8 mouse cellular contexts compared by ENCODE assay signal in genomic region chr7:16052684-16053083, GRCm38 (mm10). TPM values are rescaled to one million over a fixed set of nuclear protein-coding genes. Genes with fewer than 3 reads are reported as not detected.
DNase-seq lines count a peak whose midpoint lies in the region; ATAC-seq and TF ChIP-seq lines count a peak whose summit lies in the region.

No protein-coding gene starts in this region.

- DNase-seq in Patski (ENCODE audit: low read depth, low spot score): peak; percentile 73
- DNase-seq in cerebellum, postnatal 10 days: peak; percentile 98
- peak; percentile 92 to 95 for DNase-seq in frontal cortex, postnatal 10 days (ENCODE audit: low spot score in 2 of 2)
- peak; percentile 92 to 96 for DNase-seq in layer of hippocampus, postnatal 14 days (ENCODE audit: low spot score in 2 of 2)
- DNase-seq in lung, postnatal 10 days: peak; percentile 98
- peak; percentile 94 for DNase-seq in ovary, postnatal 14 days (ENCODE audit: low spot score)
- peak; percentile 93 to 96 for DNase-seq in thymus, postnatal 10 days (ENCODE audit: low spot score in 2 of 2)

- 0% methylated on average over 24 of the region's 24 CpGs for WGBS in hindbrain, embryonic 12.5 days

- H3K27ac ChIP-seq in hindbrain, embryonic 12.5 days: peak overlapping the region; percentile 75

- POLR2A ChIA-PET in Patski (lab: Charles Lee): interaction anchor here (0.5 to 1.5 kb wide), 3 partner anchors 9 to 91 kb away, joined by 3 to 9 read pairs (median 4); partner anchors contain the start of gene Napa

- no peaks in the 10 kb centered on the region for H3K9me3 ChIP-seq in hindbrain, embryonic 12.5 days (replicated peaks)

- H3K4me1 ChIP-seq in hindbrain, embryonic 12.5 days: peaks cover 24% of the 10 kb centered on the region

- no peaks in the 10 kb centered on the region for H3K27me3 ChIP-seq in Patski
- 0 out of 2 replicates have a peak, but pooled peaks cover 3% of the 10 kb centered on the region for H3K27me3 ChIP-seq in hindbrain, embryonic 12.5 days

- TF ChIP-seq CTCF in Patski (IDR thresholded peaks at IDR 0.05): no peak

- peak; percentile 49 for ATAC-seq in Patski
- ATAC-seq in hindbrain, embryonic 12.5 days (ENCODE audit: low FRiP score): peak; percentile 86

- peak overlapping the region; percentile 62 for H3K4me2 ChIP-seq in hindbrain, embryonic 12.5 days (replicated peaks)

- peak overlapping the region; percentile 52 for H3K9ac ChIP-seq in hindbrain, embryonic 12.5 days

- in situ Hi-C loops in Patski (cut with MboI; ENCODE audit: low pct_unique_long_range_greater_than_20kb): no loop called here

- H3K36me3 ChIP-seq in hindbrain, embryonic 12.5 days: no peaks in the 10 kb centered on the region

- H3K4me3 ChIP-seq in hindbrain, embryonic 12.5 days: peak overlapping the region; percentile 43

- CTCF ChIA-PET in Patski (lab: Charles Lee): interaction anchor here (0.7 to 5.6 kb wide), 14 partner anchors 9 to 102 kb away, joined by 3 to 84 read pairs (median 4); partner anchors contain the start of gene Napa

RNA-seq across cellular contexts. Expression of gene Bicra, which starts 5.0 kb away (rescaled TPM):
- 10.8 TPM for polyA plus RNA-seq in Patski (2021)
- polyA plus RNA-seq in hindbrain, embryonic 12.5 days (2016; fragmentation: Nextera tagmentation; extraction: Ambion mirVana): 10.3 and 10.7 TPM in 2 replicates
- total RNA-seq in layer of hippocampus, postnatal 14 days (2021): 10 to 100 TPM; 18.7 to 19.4 TPM

RNA-seq across cellular contexts. Expression of gene Zfp541, which starts 8.9 kb away (rescaled TPM):
- 0.01 TPM for polyA plus RNA-seq in Patski (2021)
- 0.05 and 0.07 TPM in 2 replicates for polyA plus RNA-seq in hindbrain, embryonic 12.5 days (2016; fragmentation: Nextera tagmentation; extraction: Ambion mirVana)
- total RNA-seq in layer of hippocampus, postnatal 14 days (2021): under 1 TPM; 0.46 to 0.50 TPM

RNA-seq across cellular contexts. Expression of gene Napa, which starts 45.6 kb away (rescaled TPM):
- polyA plus RNA-seq in Patski (2021): 178 TPM
- polyA plus RNA-seq in hindbrain, embryonic 12.5 days (2016; fragmentation: Nextera tagmentation; extraction: Ambion mirVana): 182 and 191 TPM in 2 replicates
- total RNA-seq in layer of hippocampus, postnatal 14 days (2021): 100 to 1,000 TPM; 240 to 259 TPM

Comparison
In these comparisons a context has a peak if more than half of its experiments do, and no peak if none do; other contexts are left out.
1. Peak in every context shown above with its lines: DNase-seq, ATAC-seq, H3K4me3 ChIP-seq and H3K27ac ChIP-seq.